Mouse (Mus musculus): Measurements from ENCODE around the gene Zeb2.

Zeb2 gene

DNA sequence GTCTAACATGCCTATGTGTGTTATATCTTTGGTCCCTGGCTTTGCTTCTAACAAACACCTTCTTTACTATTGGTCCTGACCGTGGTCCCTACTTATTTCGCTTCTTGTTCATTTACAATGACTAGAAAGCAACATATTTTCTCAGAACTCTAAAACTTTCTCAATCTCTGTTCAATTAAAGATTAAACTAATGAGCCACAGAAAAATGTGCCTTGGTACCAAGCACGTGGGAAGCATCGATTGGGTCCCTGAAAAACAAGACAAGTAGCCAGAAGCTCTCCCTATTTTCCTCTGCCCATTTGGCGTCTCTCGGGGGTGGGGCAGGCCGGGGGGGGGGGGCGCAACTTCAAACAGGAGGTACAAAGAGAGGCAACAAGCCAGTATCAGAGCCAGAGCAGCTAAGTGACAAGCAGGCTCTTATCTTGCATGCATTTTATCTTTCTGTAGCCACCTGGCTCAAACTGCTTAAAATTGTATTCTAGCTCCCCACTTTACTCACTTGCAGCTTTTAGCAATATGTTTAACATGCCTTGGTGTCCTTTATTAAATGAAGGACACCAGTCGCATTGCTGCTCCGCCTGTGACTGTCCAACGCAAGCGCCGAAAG is 76.4 kb downstream of the Zeb2 start:
- TF ChIP-seq GATA4 (IDR thresholded peaks at IDR 0.05; ENCODE audit: insufficient replicate concordance, low read length): no peak

GRCm38 (mm10) chr2:45039503-45039902 is 77.7 kb downstream of the Zeb2 start:
- no peak for TF ChIP-seq GATA4 (IDR thresholded peaks at IDR 0.05; ENCODE audit: insufficient replicate concordance, low read length)

DNA sequence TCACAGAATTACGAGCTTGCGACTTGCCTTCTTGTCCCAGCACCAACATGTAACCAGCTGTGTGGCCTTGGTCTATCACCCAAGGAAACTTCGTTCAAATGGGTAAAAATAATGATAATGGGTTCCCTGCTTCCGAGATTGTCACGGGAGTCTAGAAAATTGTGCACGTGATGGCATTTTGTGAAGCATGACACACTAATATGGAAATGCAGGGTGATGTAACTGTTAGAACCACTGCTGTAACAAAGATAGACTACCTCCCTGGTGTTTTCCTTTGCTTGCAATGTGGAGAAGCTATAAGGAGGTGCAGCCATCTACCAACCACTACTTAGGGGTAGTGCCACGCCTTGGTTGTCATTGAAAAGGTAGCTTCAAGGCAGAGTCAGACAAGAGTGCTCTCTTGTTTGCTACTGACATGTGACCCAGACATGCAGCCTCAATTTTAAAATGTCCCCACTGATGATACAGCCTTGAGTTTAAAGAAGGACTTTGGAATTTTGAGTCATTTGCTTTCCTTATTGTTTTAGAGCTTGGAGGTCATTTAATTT is 89.0 kb downstream of the Zeb2 start:
- no peak for TF ChIP-seq GATA4 (IDR thresholded peaks at IDR 0.05; ENCODE audit: insufficient replicate concordance, low read length)

DNA sequence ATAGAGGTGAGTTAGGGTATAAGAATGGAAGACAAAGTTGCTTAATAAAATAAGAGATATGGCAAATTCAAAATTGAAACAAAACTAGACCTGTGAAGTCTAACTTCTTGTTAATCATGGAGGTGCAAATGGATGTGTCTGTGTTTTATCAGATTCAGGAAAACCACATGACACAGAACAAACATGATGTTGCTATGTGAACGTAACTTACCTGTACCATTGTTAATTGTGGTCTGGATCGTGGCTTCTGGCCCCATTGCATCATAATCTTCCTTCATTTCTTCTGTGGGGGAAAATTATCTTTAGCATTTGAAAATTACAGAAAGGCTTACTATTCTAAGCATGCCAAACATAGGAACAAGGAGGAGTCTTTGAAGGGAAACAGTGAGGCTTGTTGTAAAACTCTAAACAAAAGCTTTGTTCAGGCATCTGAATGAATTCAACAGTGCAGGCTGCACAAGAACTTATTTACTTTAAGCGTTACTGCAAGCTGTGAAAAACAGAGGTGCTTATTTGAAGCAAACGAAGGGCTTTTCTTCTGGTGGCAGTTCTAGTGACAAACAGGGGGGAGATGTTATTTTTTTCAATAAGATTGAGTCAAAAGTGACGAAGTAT is 99.9 kb downstream of the Zeb2 start:
- TF ChIP-seq GATA4 (IDR thresholded peaks at IDR 0.05; ENCODE audit: insufficient replicate concordance, low read length): no peak

GRCm38 (mm10) chr2:45013325-45013724 is 103.9 kb downstream of the Zeb2 start:
- TF ChIP-seq GATA4 (IDR thresholded peaks at IDR 0.05; ENCODE audit: insufficient replicate concordance, low read length): no peak

GRCm38 (mm10) chr2:45012676-45013075 is 104.5 kb downstream of the Zeb2 start:
- no peak for TF ChIP-seq GATA4 (IDR thresholded peaks at IDR 0.05; ENCODE audit: insufficient replicate concordance, low read length)

DNA sequence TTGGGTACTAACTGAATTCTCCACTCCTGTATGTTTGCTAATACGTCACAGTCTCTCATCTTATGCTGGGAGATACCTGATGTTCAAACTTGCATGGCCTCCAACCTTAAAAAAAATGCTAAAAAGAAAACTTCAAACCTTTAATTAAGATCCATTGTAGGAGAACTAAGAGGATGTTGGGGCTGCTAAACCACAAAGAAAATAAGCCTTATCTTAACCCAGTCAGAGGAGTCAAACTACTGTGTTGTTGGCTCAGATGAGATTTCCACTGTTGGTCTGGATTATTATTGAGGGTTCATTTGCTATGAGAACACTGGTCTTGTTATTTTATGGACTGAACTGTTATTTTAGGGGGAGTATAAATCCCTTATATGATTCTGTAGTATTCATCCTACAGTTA is 106.5 kb downstream of the Zeb2 start:
- no peak for TF ChIP-seq GATA4 (IDR thresholded peaks at IDR 0.05; ENCODE audit: insufficient replicate concordance, low read length)

DNA sequence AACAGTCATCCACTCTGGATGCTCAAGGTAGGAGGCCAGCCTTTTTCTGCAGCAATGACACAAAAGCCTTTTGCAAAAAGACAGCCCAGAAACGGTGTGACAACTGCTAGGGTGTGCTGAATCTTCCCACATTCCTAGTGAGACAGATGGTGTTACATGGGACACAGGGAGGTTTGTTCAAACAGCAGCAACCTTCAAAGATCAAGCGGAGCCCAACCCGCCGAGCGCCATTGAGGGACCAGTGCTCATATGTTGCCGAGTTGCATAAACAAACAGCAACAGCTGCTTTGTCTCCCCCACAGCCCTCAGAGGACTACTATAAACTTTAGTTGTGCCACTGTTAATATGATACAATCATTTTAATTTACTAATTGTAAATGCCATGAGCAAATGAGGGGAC is 117.3 kb downstream of the Zeb2 start:
- TF ChIP-seq GATA4 (IDR thresholded peaks at IDR 0.05; ENCODE audit: insufficient replicate concordance, low read length): no peak

- no peak for TF ChIP-seq GATA4 (IDR thresholded peaks at IDR 0.05; ENCODE audit: insufficient replicate concordance, low read length)
Observed at GRCm38 (mm10) chr2:44998710-44999109, 118.5 kb downstream of the Zeb2 start.

- no peak for TF ChIP-seq GATA4 (IDR thresholded peaks at IDR 0.05; ENCODE audit: insufficient replicate concordance, low read length)
Observed at GRCm38 (mm10) chr2:44981646-44982045, 135.5 kb downstream of the Zeb2 start.

DNA sequence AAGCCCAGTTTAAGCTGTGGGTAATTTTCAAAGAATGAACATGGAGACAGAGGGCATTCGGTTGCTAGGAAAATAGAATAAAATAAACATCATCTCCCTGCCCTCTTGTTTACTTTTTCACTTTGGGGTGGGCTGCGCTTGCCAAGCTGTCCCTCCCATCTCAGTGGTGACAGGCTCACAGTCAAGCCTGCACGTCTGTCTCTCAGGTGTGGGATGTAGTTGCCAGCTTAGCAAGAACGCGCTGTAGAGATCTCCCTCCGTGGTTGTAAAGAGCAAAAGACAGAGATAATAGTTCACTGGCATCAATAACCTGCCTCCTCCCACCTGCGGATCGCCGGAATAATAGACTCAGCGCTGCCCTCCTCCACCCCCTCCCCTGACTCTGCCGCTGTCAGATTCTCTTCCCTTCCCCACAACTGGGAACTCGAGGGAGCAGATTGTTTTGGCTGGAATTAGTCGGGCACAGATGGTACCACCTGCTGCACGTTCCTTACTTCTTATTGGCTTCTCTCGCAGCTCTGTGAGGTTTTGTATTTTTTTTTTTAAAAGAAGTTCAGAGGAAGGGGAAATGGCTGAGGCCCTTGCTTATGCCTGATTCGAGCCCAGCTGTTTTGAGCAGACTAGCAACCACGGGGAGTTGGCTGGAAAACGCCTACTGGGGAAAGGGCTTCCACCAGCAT is 138.0 kb downstream of the Zeb2 start:
- TF ChIP-seq GATA4 (IDR thresholded peaks at IDR 0.05; ENCODE audit: insufficient replicate concordance, low read length): no peak

DNA sequence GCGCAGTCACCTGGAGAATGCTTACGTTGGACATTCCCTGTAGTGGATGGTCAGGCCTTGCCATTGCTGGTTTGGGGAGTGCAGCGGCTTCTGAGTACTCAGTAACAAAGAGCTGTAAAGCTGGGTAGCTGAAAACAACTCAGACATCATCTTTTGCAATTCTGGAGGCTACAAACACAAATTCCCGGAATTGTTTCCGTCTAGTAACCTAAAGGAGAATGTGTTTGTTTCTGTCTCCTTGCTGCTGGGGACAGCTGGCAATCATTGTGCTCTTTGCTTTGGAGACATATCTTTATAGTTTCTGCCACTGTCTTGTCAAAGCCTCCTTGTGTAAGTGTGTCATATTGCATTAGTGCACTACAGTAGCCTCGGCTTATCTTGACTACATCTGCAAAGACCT is 139.2 kb downstream of the Zeb2 start:
- TF ChIP-seq GATA4 (IDR thresholded peaks at IDR 0.05; ENCODE audit: insufficient replicate concordance, low read length): no peak

DNA sequence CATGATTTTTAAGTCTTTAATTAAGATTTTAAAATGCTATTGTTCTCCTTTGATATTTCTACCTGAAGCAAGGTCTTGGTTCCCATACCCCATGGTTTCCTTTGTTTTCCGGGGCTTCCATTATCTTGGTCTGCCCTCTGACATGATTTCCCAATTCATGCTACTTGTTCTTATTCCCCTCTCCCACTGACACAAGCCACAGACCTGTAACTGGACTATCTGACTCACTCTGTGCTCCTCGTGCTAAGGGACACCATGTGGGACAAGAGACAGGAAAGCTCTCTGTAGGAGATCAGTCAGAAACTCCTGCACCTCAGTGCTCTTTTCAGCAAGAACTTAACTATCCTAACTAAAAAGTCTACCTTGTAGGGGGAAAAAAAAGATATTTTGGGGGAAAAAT is 139.6 kb downstream of the Zeb2 start:
- TF ChIP-seq GATA4 (IDR thresholded peaks at IDR 0.05; ENCODE audit: insufficient replicate concordance, low read length): no peak

DNA sequence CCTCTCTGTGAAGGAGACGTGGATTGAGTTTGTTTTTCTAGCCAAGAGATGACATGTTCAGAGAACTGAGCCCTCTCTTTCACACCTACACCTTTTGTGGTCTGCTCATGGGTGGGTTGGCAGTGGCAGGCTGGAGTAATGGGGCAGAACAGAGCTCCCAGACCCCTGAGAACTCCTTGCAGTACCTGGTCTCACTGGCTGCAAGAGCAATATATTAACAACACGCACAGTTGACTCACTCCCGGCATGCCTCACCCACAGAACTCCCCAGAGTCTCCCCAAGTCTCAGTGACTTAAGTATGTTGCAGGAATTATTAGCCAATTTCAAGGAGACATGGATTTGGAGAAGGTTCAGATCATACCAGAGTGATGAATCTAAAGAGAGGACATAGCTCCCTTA is 140.1 kb downstream of the Zeb2 start:
- no peak for TF ChIP-seq GATA4 (IDR thresholded peaks at IDR 0.05; ENCODE audit: insufficient replicate concordance, low read length)

DNA sequence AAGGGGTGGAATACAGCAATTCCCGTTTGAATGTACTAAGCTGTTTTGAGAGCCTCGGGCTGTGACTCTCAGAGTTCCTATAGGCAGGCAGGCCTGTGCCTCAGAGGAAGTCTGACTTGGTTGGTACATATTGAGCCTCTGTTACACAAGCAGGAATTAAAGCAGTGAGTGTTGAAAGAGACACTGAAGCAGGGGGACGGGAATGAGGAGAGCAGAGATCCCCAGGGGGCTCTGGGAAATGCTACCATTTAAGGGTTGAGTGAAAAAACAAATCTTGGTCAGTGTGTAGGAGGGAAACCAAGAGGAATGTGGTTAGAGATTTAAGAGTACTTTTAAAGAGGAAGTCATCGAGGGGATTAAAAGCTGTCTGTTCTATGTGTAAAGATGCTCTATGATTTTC is 140.7 kb downstream of the Zeb2 start:
- TF ChIP-seq GATA4 (IDR thresholded peaks at IDR 0.05; ENCODE audit: insufficient replicate concordance, low read length): no peak

- no peak for TF ChIP-seq GATA4 (IDR thresholded peaks at IDR 0.05; ENCODE audit: insufficient replicate concordance, low read length)
Observed at GRCm38 (mm10) chr2:44973828-44974227, 143.4 kb downstream of the Zeb2 start.

Data from liver, adult (tissue).